Mouse (Mus musculus): ENCODE measurements around the gene Tmem186. TPM values are rescaled to one million over a fixed set of nuclear protein-coding genes. Genes with fewer than 3 reads are reported as not detected.

The Tmem186 gene
- total and polyA plus RNA-seq, 2 experiments from 2014 or later = 16.3 to 22.9 TPM

GRCm38 (mm10) chr16:8667814-8668213 is 30.3 kb upstream of the Tmem186 start:
- H3K4me1 ChIP-seq (ENCODE audit: insufficient read depth) = peaks cover 25% of the 10 kb centered on the region

DNA sequence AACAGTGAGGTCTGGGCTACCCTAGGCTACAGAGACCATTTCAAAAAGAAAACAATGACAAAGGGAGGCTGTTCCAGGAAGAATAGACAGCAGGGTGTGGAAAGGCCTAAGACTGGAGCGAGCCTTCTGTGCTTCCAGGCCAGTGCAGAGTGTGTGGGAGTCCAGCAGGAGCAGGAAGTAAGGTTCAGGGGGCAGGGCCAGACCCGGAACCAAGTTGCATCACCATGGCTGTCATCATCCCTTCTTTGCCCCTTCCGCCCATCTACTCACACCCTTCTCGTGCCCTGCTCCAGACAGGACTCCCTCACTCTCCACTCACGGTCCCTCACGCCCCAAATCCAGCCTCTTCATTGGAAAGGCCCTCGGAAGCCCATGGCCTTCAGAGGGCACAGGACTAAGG is 29.7 kb upstream of the Tmem186 start:
- Histone ChIP-seq H3K9me3 (ENCODE audit: low read length) (no peaks in the 10 kb centered on the region), H3K27ac (ENCODE audit: low read depth, low read length) (no peak overlapping the region), H3K4me1 (ENCODE audit: insufficient read depth) (peaks cover 22% of the 10 kb centered on the region), H3K27me3 (ENCODE audit: insufficient read depth, low read length) (no peaks in the 10 kb centered on the region), H3K9ac (peak overlapping the region; percentile 28; the same call in 1 of the 2 replicates), H3K4me2 (ENCODE audit: low read depth) (no peak overlapping the region), H3K36me3 (ENCODE audit: insufficient read depth) (peaks cover 18% of the 10 kb centered on the region), H3K4me3 (ENCODE audit: low read depth, low read length) (no peak overlapping the region)
- DNase-seq (no peak), ATAC-seq (no peak)
- 85% methylated on average over 7 of the region's 7 CpGs for WGBS
- no peak for TF ChIP-seq CTCF (IDR thresholded peaks at IDR 0.05; ENCODE audit: low read depth)

More at GRCm38 (mm10) chr16:8667814-8668213, 30.3 kb upstream of the Tmem186 start:
- no peak for ATAC-seq
- WGBS = 70% methylated on average over 4 of the region's 4 CpGs
- peaks cover 14% of the 10 kb centered on the region for H3K36me3 ChIP-seq (ENCODE audit: insufficient read depth)
- H3K27me3 ChIP-seq (ENCODE audit: insufficient read depth, low read length) = no peaks in the 10 kb centered on the region
- DNase-seq = no peak
- no peak overlapping the region for H3K4me3 ChIP-seq (ENCODE audit: low read depth, low read length)
- H3K4me2 ChIP-seq (ENCODE audit: low read depth) = no peak overlapping the region
- 0 out of 2 replicates have a peak overlapping the region, but pooled peaks have one; percentile 28 for H3K9ac ChIP-seq
- H3K27ac ChIP-seq (ENCODE audit: low read depth, low read length) = no peak overlapping the region
- TF ChIP-seq CTCF (IDR thresholded peaks at IDR 0.05; ENCODE audit: low read depth) = no peak
- no peaks in the 10 kb centered on the region for H3K9me3 ChIP-seq (ENCODE audit: low read length)

DNA sequence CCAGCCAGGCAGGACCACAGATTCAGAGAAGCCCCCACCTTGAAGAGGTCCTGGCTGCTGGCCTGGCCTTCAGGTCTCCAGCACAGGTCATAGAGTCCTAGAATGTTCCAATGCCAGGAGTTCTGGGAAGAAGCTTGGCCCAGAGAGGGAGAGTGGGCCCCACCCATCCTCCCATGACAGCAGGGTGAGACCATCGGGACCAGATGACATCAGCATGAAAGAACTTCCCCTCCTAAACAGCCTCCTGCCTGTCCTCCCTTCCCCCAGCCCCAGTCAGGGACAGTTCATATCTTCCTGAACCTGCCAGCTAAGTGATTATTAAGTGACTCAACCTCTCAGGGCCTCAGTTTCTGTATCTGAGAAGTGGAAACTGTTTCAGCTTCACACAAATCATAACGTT is 28.9 kb upstream of the Tmem186 start:
- Histone ChIP-seq H3K27ac (ENCODE audit: low read depth, low read length) (no peak overlapping the region), H3K4me2 (ENCODE audit: low read depth) (no peak overlapping the region), H3K4me1 (ENCODE audit: insufficient read depth) (peaks cover 22% of the 10 kb centered on the region), H3K9ac (no peak overlapping the region), H3K27me3 (ENCODE audit: insufficient read depth, low read length) (no peaks in the 10 kb centered on the region), H3K36me3 (ENCODE audit: insufficient read depth) (peaks cover 25% of the 10 kb centered on the region), H3K4me3 (ENCODE audit: low read depth, low read length) (no peak overlapping the region), H3K9me3 (ENCODE audit: low read length) (no peaks in the 10 kb centered on the region)
- DNase-seq = no peak
- TF ChIP-seq CTCF (IDR thresholded peaks at IDR 0.05; ENCODE audit: low read depth) = no peak
- ATAC-seq = no peak
- WGBS = 65% methylated on average over 2 of the region's 2 CpGs

DNA sequence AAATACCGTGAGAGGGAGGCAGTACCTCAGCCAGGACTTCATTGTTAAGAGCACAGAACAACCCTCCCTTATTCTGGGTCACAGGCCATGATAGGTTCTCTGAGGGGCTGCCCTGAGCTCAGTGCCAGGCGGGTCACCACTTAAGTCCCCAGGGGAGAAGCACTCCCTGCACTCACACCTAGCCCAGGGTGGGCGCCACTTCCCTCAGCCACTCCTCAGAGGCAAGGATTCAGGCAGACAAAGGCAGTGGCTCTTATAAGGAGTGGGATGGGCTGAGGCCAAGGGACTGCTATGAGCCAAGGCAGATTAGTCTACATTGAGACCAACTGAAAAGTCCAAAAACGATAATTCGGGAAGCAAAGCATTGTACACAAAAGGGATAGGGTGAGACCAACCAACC is 27.9 kb upstream of the Tmem186 start:
- peaks cover 32% of the 10 kb centered on the region for H3K36me3 ChIP-seq (ENCODE audit: insufficient read depth)
- no peaks in the 10 kb centered on the region for H3K27me3 ChIP-seq (ENCODE audit: insufficient read depth, low read length)
- DNase-seq (no peak), ATAC-seq (no peak)
- peaks cover 15% of the 10 kb centered on the region for H3K4me1 ChIP-seq (ENCODE audit: insufficient read depth)
- TF ChIP-seq CTCF (IDR thresholded peaks at IDR 0.05; ENCODE audit: low read depth) = no peak
- H3K27ac ChIP-seq (ENCODE audit: low read depth, low read length) = no peak overlapping the region
- 87% methylated on average over 5 of the region's 5 CpGs for WGBS
- no peak overlapping the region for H3K4me3 ChIP-seq (ENCODE audit: low read depth, low read length)
- no peak overlapping the region for H3K9ac ChIP-seq
- no peak overlapping the region for H3K4me2 ChIP-seq (ENCODE audit: low read depth)
- H3K9me3 ChIP-seq (ENCODE audit: low read length) = no peaks in the 10 kb centered on the region

DNA sequence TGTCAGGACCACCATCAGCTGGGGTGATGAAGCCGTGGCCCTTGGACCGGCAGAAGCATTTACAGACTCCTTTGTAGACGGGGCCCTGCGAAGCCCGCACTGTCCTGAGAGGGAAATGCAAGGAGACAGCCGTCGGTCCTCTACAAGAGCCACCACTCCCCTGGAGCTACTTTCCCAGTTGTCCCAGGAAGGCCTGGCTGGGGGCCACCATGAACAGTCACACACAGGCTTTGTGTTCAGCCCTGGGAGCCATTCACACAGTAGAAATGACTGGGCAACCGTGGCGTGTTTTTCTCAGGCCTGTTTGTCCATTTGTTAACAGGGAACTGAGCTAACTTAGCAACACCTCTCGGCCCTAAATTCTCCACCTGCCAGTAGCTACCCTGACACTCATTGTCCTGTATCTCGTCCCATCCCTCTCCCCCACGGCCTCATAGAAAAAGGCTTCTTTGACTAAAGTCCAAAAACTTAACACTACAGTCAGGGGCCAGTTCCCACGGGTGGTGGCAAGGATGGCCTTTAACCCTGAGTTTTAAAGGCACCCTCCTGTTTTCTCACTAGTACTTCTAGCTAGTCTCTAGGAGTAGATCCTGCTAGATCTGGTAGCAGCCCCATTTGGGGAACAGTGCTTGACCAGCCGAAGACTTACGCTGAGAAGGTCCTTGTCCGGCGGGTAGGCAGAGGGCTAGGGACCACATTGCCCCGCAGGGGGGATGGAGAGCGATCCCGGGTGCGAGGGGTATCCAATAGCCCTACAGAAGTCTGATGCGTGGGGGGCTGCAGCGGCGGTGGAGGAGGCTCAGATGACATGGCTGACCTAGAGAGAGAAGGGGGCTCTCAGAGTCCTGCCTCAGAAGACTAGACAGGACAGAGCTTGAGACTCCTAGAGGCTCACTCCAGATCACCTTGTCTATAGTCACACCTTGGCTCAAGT is 26.4 kb upstream of the Tmem186 start:
- H3K4me2 ChIP-seq (ENCODE audit: low read depth) = no peak overlapping the region
- H3K9me3 ChIP-seq (ENCODE audit: low read length) = no peaks in the 10 kb centered on the region
- ATAC-seq (peak; percentile 50; the same call in 1 of the 2 replicates), DNase-seq (no peak)
- H3K4me1 ChIP-seq (ENCODE audit: insufficient read depth) = 0 out of 2 replicates have a peak, but pooled peaks cover 6% of the 10 kb centered on the region
- peaks cover 46% of the 10 kb centered on the region for H3K36me3 ChIP-seq (ENCODE audit: insufficient read depth)
- H3K27ac ChIP-seq (ENCODE audit: low read depth, low read length) = no peak overlapping the region
- no peak overlapping the region for H3K4me3 ChIP-seq (ENCODE audit: low read depth, low read length)
- no peak for TF ChIP-seq CTCF (IDR thresholded peaks at IDR 0.05; ENCODE audit: low read depth)
- WGBS = 79% methylated on average over 24 of the region's 24 CpGs
- no peak overlapping the region for H3K9ac ChIP-seq
- H3K27me3 ChIP-seq (ENCODE audit: insufficient read depth, low read length) = no peaks in the 10 kb centered on the region

DNA sequence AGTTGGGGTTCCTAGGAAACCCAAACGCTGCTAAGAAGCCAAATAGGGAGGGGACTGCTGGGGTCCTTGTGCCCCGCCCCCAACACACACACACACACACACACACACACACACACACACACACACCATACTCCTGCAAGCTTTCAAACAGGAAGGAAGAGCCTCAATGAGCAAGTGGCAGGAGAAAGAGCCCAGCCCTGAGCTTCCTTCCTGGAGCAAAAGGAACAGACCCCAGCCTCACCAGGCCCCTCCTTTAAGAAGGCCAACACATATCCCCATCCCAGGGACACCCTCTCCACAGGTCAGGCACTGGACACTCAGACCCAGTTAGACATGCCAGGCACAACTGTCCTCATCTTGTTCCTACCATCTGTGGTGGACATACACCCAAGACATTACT is 25.5 kb upstream of the Tmem186 start:
- Histone ChIP-seq H3K9me3 (ENCODE audit: low read length) (no peaks in the 10 kb centered on the region), H3K4me3 (ENCODE audit: low read depth, low read length) (no peak overlapping the region), H3K27me3 (ENCODE audit: insufficient read depth, low read length) (no peaks in the 10 kb centered on the region), H3K27ac (ENCODE audit: low read depth, low read length) (no peak overlapping the region), H3K36me3 (ENCODE audit: insufficient read depth) (peaks cover 50% of the 10 kb centered on the region), H3K4me2 (ENCODE audit: low read depth) (no peak overlapping the region), H3K9ac (no peak overlapping the region), H3K4me1 (ENCODE audit: insufficient read depth) (no peaks in the 10 kb centered on the region)
- WGBS = 81% methylated on average over 2 of the region's 2 CpGs
- no peak for TF ChIP-seq CTCF (IDR thresholded peaks at IDR 0.05; ENCODE audit: low read depth)
- ATAC-seq (no peak), DNase-seq (no peak)

GRCm38 (mm10) chr16:8658764-8659163 is 21.3 kb upstream of the Tmem186 start:
- ATAC-seq (no peak), DNase-seq (no peak)
- H3K9me3 ChIP-seq (ENCODE audit: low read length) = no peaks in the 10 kb centered on the region
- no peak overlapping the region for H3K4me2 ChIP-seq (ENCODE audit: low read depth)
- no peaks in the 10 kb centered on the region for H3K4me1 ChIP-seq (ENCODE audit: insufficient read depth)
- no peak overlapping the region for H3K9ac ChIP-seq
- WGBS = 92% methylated on average over 4 of the region's 4 CpGs
- H3K36me3 ChIP-seq (ENCODE audit: insufficient read depth) = peaks cover 76% of the 10 kb centered on the region
- TF ChIP-seq CTCF (IDR thresholded peaks at IDR 0.05; ENCODE audit: low read depth) = no peak
- H3K4me3 ChIP-seq (ENCODE audit: low read depth, low read length) = no peak overlapping the region
- no peak overlapping the region for H3K27ac ChIP-seq (ENCODE audit: low read depth, low read length)
- H3K27me3 ChIP-seq (ENCODE audit: insufficient read depth, low read length) = no peaks in the 10 kb centered on the region
